In the genomic region with DNA sequence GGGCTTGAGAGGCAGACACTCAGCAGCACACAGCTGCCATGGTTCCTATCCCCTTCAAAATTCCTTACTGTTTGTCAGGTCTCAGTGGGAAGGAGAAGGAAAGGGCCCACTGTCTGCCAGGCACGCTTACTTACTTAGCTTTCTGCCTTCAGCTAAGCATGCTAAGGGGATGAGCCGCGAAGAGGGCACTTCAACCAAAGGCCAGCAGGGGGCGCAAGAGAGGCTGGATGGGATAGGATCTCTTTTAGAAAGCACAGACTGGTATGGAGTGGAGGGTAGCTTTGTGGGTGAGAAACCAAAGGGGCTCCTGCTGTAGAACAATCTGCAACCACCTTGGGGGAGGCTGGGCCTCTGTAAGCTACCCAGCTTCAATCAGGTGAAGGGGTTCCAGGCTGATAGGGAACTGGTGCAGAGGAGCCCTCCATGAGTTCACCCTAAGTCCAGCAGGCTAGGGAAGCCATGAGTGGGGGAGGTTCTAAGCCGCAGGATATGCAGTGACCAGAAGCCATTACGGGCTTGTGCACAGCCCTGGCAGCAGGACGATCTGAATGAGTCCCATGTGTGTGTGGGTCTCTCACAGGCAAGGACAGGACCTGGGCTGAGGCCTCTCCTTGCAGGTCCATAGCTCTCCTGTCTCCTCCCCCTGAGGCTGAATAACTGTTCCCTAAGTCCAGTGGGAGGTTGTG, we compare ENCODE assay signal across 8 mouse cellular contexts. TPM values are rescaled to one million over a fixed set of nuclear protein-coding genes. Genes with fewer than 3 reads are reported as not detected.
DNase-seq lines count a peak whose midpoint lies in the region; ATAC-seq and TF ChIP-seq lines count a peak whose summit lies in the region.

No protein-coding gene starts in this region.

- peak; percentile 87 for TF ChIP-seq CTCF in heart, postnatal 0 days (IDR thresholded peaks at IDR 0.05; ENCODE audit: low read depth)

- no peaks in the 10 kb centered on the region for H3K27me3 ChIP-seq in embryonic facial prominence, embryonic 11.5 days (ENCODE audit: control insufficient read depth, insufficient read depth, low read length)
- no peaks in the 10 kb centered on the region for H3K27me3 ChIP-seq in heart, postnatal 0 days (ENCODE audit: control insufficient read depth, insufficient read depth, low read length)

- no peak overlapping the region for H3K4me2 ChIP-seq in embryonic facial prominence, embryonic 11.5 days (ENCODE audit: low read depth, low read length)
- H3K4me2 ChIP-seq in heart, postnatal 0 days (ENCODE audit: low read depth, low read length): no peak overlapping the region

- DNase-seq in CD8-positive naive resting alpha-beta T cell, adult 2 months (ENCODE audit: low read depth in 2 of 2, low spot score in 2 of 2): peak; percentile 80 to 85
- DNase-seq in adrenal gland, postnatal 36 days: peak; percentile 90 to 91
- DNase-seq in embryonic facial prominence, embryonic 11.5 days (ENCODE audit: low spot score): peak; percentile 83
- DNase-seq in heart, postnatal 0 days (ENCODE audit: low spot score): peak; percentile 63
- DNase-seq in kidney, postnatal 25 days: peak; percentile 84 to 90
- peak; percentile 79 to 81 for DNase-seq in lung, adult 18-20 months
- peak; percentile 70 to 73 for DNase-seq in thymus, adult 18-20 months

- H3K9me3 ChIP-seq in embryonic facial prominence, embryonic 11.5 days (replicated peaks; ENCODE audit: control insufficient read depth, low read length): no peaks in the 10 kb centered on the region
- H3K9me3 ChIP-seq in heart, postnatal 0 days (replicated peaks; ENCODE audit: control insufficient read depth, low read length): no peaks in the 10 kb centered on the region

- no peaks in the 10 kb centered on the region for H3K36me3 ChIP-seq in embryonic facial prominence, embryonic 11.5 days (replicated peaks; ENCODE audit: control insufficient read depth, insufficient read depth, low read depth, low read length)
- H3K36me3 ChIP-seq in heart, postnatal 0 days (replicated peaks; ENCODE audit: control insufficient read depth, insufficient read depth, low read length): no peaks in the 10 kb centered on the region

- H3K27ac ChIP-seq in embryonic facial prominence, embryonic 11.5 days (replicated peaks; ENCODE audit: low read depth, low read length): no peak overlapping the region
- no peak overlapping the region for H3K27ac ChIP-seq in heart, postnatal 0 days (ENCODE audit: low read depth)

- H3K9ac ChIP-seq in embryonic facial prominence, embryonic 11.5 days (replicated peaks; ENCODE audit: low read length): no peak overlapping the region
- H3K9ac ChIP-seq in heart, postnatal 0 days (replicated peaks; ENCODE audit: low read depth, low read length): no peak overlapping the region

- H3K4me1 ChIP-seq in embryonic facial prominence, embryonic 11.5 days (ENCODE audit: control insufficient read depth, insufficient read depth, low read length): no peaks in the 10 kb centered on the region
- peaks cover 6% of the 10 kb centered on the region; the same call in 1 of the 2 replicates for H3K4me1 ChIP-seq in heart, postnatal 0 days (ENCODE audit: control insufficient read depth, insufficient read depth)

- ATAC-seq in embryonic facial prominence, embryonic 11.5 days (replicated peaks; ENCODE audit: insufficient number of reproducible peaks, low FRiP score, low TSS enrichment, low read depth): peak; percentile 56
- no peak for ATAC-seq in heart, postnatal 0 days (ENCODE audit: insufficient read depth, low read depth)
- ATAC-seq in neutrophil, adult 5-6 weeks (ENCODE audit: extremely low read depth, insufficient number of reproducible peaks, low FRiP score, poor library complexity, severe bottlenecking): peak; percentile 68

- no peak for TF ChIP-seq EP300 in heart, postnatal 0 days (IDR thresholded peaks at IDR 0.05; ENCODE audit: low read depth)

- 34% methylated on average over 7 of the region's 7 CpGs for WGBS in embryonic facial prominence, embryonic 11.5 days
- 29% methylated on average over 7 of the region's 7 CpGs for WGBS in heart, postnatal 0 days

- H3K4me3 ChIP-seq in embryonic facial prominence, embryonic 11.5 days (ENCODE audit: low read depth, low read length): no peak overlapping the region
- no peak overlapping the region for H3K4me3 ChIP-seq in heart, postnatal 0 days (ENCODE audit: low read depth, low read length)

RNA-seq across cellular contexts. Expression of a gene that starts 19.5 kb away (rescaled TPM):
- total RNA-seq in adrenal gland, postnatal 36 days (2021): 1 to 10 TPM in 1 of 2 experiments, under 1 TPM in 1; 0.33 to 1.2 TPM
- 0.45 and 0.52 TPM in 2 replicates for polyA plus RNA-seq in embryonic facial prominence, embryonic 11.5 days (2014; fragmentation: Nextera tagmentation; extraction: Ambion mirVana)
- total RNA-seq in heart, postnatal 0 days (2014; rRNA removed; ENCODE audit: low replicate concordance): 1.7 TPM in 1 of 2 replicates, not detected in the other
- 0.10 and 0.12 TPM in 2 replicates for polyA plus RNA-seq in heart, postnatal 0 days (2015; fragmentation: Nextera tagmentation; extraction: Ambion mirVana)
- total RNA-seq in neutrophil, adult 5-6 weeks (2017): not detected in 2 replicates

RNA-seq across cellular contexts. Expression of a gene that starts 49.5 kb away (rescaled TPM):
- total RNA-seq in adrenal gland, postnatal 36 days (2021): 1 to 10 TPM; 8.5 to 9.6 TPM
- polyA plus RNA-seq in embryonic facial prominence, embryonic 11.5 days (2014; fragmentation: Nextera tagmentation; extraction: Ambion mirVana): 31.7 and 34.8 TPM in 2 replicates
- 3.0 and 11.7 TPM in 2 replicates for total RNA-seq in heart, postnatal 0 days (2014; rRNA removed; ENCODE audit: low replicate concordance)
- 5.7 and 6.2 TPM in 2 replicates for polyA plus RNA-seq in heart, postnatal 0 days (2015; fragmentation: Nextera tagmentation; extraction: Ambion mirVana)
- total RNA-seq in neutrophil, adult 5-6 weeks (2017): 5.3 and 7.4 TPM in 2 replicates
